Mouse (Mus musculus) activated CD4-positive, CD25-positive, alpha-beta regulatory T cell, adult 9 weeks (primary cell): ENCODE results near the gene Pgrmc1. TPM values are rescaled to one million over a fixed set of nuclear protein-coding genes. Genes with fewer than 3 reads are reported as not detected.

Source experiments
- polyA plus RNA-seq: library from polyadenylated mRNA; unstranded; fragments of 100-300 nt; shearing (Covaris generic); gene quantifications from one replicate; pipeline ENCODE4 v1.2.1, GENCODE M21; 2017

Gene Pgrmc1
- polyA plus RNA-seq = 75.8 TPM

DNA sequence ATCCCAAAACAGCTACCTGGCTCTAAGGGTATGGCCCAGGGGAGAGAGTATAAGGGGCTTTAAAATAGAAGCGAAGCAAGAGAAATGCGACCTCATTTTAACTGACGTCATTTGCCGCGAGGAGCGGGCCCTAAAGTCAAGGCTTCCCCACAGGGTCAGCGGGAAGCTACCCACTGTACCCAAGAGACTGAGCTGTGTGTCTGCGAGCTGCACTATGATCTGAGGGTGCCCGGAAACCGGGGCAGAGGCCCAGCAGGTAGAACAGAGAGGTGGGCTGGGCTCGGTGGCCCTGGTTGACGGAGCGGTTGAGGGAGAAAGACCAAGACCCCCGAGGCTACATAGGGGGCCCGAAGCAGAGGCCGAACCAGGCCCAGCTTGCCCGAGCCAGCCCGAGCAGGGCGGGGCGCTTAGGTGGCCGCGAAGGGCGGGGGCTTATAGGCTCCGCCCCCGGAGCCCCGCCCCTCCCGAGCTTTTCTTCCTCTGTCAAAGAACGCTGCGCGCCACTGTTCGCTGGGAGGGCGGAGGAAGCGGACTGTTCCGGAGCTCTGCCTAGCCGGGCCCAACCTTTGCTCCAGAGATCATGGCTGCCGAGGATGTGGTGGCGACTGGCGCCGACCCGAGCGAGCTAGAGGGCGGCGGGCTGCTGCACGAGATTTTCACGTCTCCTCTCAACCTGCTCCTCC is at the start of gene Pgrmc1:
Gene Pgrmc1 (plus strand): TSS at position 500 of the 683 bp plus-strand sequence.

DNA sequence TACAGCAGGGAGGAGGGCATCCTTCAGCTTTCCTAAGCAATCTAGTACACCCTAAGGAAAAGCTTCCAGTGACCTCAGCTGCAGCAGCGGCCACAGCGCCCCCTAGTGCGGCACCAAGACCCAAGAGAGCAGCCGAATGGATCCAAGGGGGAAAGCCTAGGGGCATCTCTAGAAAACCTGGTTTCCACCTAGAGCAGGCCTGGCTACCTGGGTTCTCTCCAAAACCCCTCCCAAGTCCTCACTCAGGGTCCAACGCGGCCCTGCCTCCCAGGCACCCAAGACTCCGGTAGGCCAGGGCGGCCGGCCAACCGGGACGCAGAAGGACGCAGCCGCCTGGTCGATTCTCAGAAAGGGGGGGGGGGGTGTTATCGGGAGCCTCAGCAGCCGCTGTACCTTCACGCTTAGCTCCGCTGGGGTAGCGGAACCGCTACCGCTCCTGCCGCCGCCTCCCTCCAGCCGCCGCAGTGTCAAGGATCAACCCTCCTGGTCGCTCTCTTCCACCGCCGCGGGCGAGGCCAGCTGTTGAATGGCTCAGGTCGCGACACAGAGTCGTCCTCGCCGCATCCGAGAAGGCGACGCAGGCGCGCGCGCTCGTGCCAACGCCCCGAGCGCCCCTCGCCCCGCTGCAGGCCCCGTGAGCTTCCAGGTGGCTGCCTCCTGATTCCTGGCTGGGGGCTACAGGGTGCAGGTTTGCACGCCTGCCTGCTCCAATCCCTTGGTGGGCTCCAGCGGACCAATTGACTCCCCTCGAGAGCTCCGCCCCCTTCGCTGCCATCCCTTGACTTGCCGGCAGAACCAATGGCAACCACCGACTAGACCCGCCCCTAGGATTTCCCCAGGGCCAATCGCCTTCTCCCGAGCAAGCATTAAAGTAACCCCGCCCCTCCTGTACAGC is 46.9 kb downstream of the Pgrmc1 start, which contains the start of gene Akap17b:
Gene Akap17b (minus strand): TSS at position 739 of the 895 bp plus-strand sequence.

Other genes starting within 250 kb of the Pgrmc1 start
- gene Gm6268, start 196.9 kb upstream of the Pgrmc1 start, polyA plus RNA-seq = not detected
- gene Gm14569, start 106.4 kb upstream of the Pgrmc1 start, polyA plus RNA-seq = not detected
- 1.2 TPM for gene Akap17b, start 47.2 kb downstream of the Pgrmc1 start, polyA plus RNA-seq
- gene Slc25a43, start 145.5 kb downstream of the Pgrmc1 start, polyA plus RNA-seq = 0.77 TPM
- gene Slc25a5, start 197.4 kb downstream of the Pgrmc1 start, polyA plus RNA-seq = 771 TPM